Mouse (Mus musculus) heart, adult 2 months (tissue): ENCODE measurements around the gene Sh3glb1. TPM values are rescaled to one million over a fixed set of nuclear protein-coding genes. Genes with fewer than 3 reads are reported as not detected.

Experiments
- DNase-seq, 2 experiments: peaks; one replicate each; pipeline ENCODE4 v3.0.0; 2021
- H3K27ac ChIP-seq: fragments of 200-600 bp; 2 replicates; pipeline ENCODE4 v1.8.1; 2022
- H3K27me3 ChIP-seq: fragments of 200-500 bp; 2 replicates; pipeline ENCODE4 v1.6.1; 2012; ENCODE audit warnings: mild to moderate bottlenecking, low read length, inconsistent platforms, mixed read lengths; ENCODE audit not compliant: control insufficient read depth, insufficient read depth
- H3K36me3 ChIP-seq: fragments of 200-500 bp; 2 replicates; pipeline ENCODE4 v1.6.1; 2012; ENCODE audit warnings: low read length, inconsistent platforms; ENCODE audit not compliant: control insufficient read depth, insufficient read depth
- H3K4me1 ChIP-seq: fragments of 200-500 bp; 2 replicates; pipeline ENCODE4 v1.6.1; 2011; ENCODE audit warnings: low read length; ENCODE audit not compliant: control insufficient read depth, insufficient read depth
- H3K4me3 ChIP-seq: fragments of 200-600 bp; 2 replicates; pipeline ENCODE4 v1.8.1; 2022
- H3K79me2 ChIP-seq: fragments of 200-500 bp; replicated peaks from 2 replicates; pipeline ENCODE4 v1.6.1; 2012; ENCODE audit warnings: mild to moderate bottlenecking, inconsistent platforms, low read length, moderate library complexity, mixed read lengths; ENCODE audit not compliant: control insufficient read depth, insufficient read depth
- H3K9ac ChIP-seq: fragments of 200-500 bp; 2 replicates; pipeline ENCODE4 v1.6.1; 2012; ENCODE audit warnings: low read depth, mild to moderate bottlenecking, control low read depth, inconsistent platforms, low read length, mixed read lengths
- CTCF ChIP-seq: fragments of 200-600 bp; IDR thresholded peaks from 2 replicates; pipeline ENCODE4 v1.8.1; 2022; ENCODE audit warnings: antibody characterized with exemption, mild to moderate bottlenecking, moderate library complexity
- EP300 ChIP-seq: fragments of 200-500 bp; IDR thresholded peaks from 2 replicates; pipeline ENCODE4 v1.6.1; 2011; ENCODE audit warnings: low read depth, low read length, control low read depth; ENCODE audit not compliant: insufficient read depth
- POLR2A ChIP-seq: fragments of 200-500 bp; IDR thresholded peaks from 2 replicates; pipeline ENCODE4 v1.6.1; 2011; ENCODE audit warnings: mild to moderate bottlenecking, low read depth, low read length, control low read depth; ENCODE audit not compliant: insufficient read depth
- WGBS: fragments of 180-500 bp; shearing (Covaris S2); methylation state at CpG from one replicate; pipeline ENCODE4 v1.1.7; 2018; 5-methylcytosine and 5-hydroxymethylcytosine counted together
- intact Hi-C: fragments of 180-260 bp; cut with DNase I; formaldehyde crosslinking; loops from one replicate; pipeline ENCODE4 v1.15.1; 2025
- polyA plus RNA-seq: library from polyadenylated mRNA; depleted of rRNA; stranded (reverse); fragments of >200 nt; gene quantifications from 2 replicates; pipeline ENCODE4 v1.2.3, GENCODE M21; 2012
- total RNA-seq, 2 experiments: library from RNA; stranded (reverse); gene quantifications; 2 replicates each; pipeline ENCODE4 v1.2.3; 2021

Sh3glb1 gene
- total and polyA plus RNA-seq, 3 experiments = 94.5 to 407 (median 314) TPM

- DNase-seq = no peak
- Histone ChIP-seq H3K4me3 (no peak overlapping the region), H3K4me1 (peaks cover 6% of the 10 kb centered on the region), H3K9ac (no peak overlapping the region), H3K36me3 (peaks cover 29% of the 10 kb centered on the region), H3K79me2 (peaks cover 7% of the 10 kb centered on the region), H3K27ac (no peak overlapping the region), H3K27me3 (no peaks in the 10 kb centered on the region)
- intact Hi-C loops = loop anchor here (2.0 kb wide), 1 partner anchor 14 kb away; no protein-coding TSS in a partner anchor
- WGBS = 75% methylated on average over 5 of the region's 5 CpGs
- TF ChIP-seq CTCF = no peak
- TF ChIP-seq POLR2A = no peak
- no peak for TF ChIP-seq EP300
Measured at GRCm38 (mm10) chr3:144708612-144709011, 11.5 kb downstream of the Sh3glb1 start.

- intact Hi-C loops = no loop called here
- H3K4me3 ChIP-seq = no peak overlapping the region
- 57% methylated on average over 6 of the region's 6 CpGs for WGBS
Measured at GRCm38 (mm10) chr3:144703959-144704358, 16.2 kb downstream of the Sh3glb1 start.

GRCm38 (mm10) chr3:144698790-144699433 is 21.2 kb downstream of the Sh3glb1 start:
- H3K36me3 ChIP-seq = peaks cover 49% of the 10 kb centered on the region
- intact Hi-C loops = no loop called here
- DNase-seq = no peak
- 43% methylated on average over 5 of the region's 5 CpGs for WGBS
- no peak overlapping the region for H3K4me3 ChIP-seq
- H3K4me1 ChIP-seq = peaks cover 5% of the 10 kb centered on the region
- H3K27ac ChIP-seq = no peak overlapping the region; the same call in 1 of the 2 replicates
- no peaks in the 10 kb centered on the region for H3K79me2 ChIP-seq
- no peaks in the 10 kb centered on the region for H3K27me3 ChIP-seq
- H3K9ac ChIP-seq = no peak overlapping the region
- no peak for TF ChIP-seq POLR2A
- no peak for TF ChIP-seq EP300
- TF ChIP-seq CTCF = no peak

More at GRCm38 (mm10) chr3:144703959-144704358, 16.2 kb downstream of the Sh3glb1 start:
- Histone ChIP-seq H3K36me3 (peaks cover 26% of the 10 kb centered on the region), H3K27me3 (no peaks in the 10 kb centered on the region), H3K4me1 (peaks cover 2% of the 10 kb centered on the region), H3K9ac (no peak overlapping the region), H3K79me2 (no peaks in the 10 kb centered on the region; the same call in 1 of the 2 replicates), H3K27ac (no peak overlapping the region; the same call in 1 of the 2 replicates)
- no peak for DNase-seq
- TF ChIP-seq POLR2A (no peak), EP300 (no peak), CTCF (no peak)

- no peaks in the 10 kb centered on the region for H3K79me2 ChIP-seq
- H3K9ac ChIP-seq = no peak overlapping the region
- TF ChIP-seq CTCF (no peak), EP300 (no peak), POLR2A (no peak)
- peaks cover 5% of the 10 kb centered on the region for H3K4me1 ChIP-seq
- WGBS = 40% methylated on average over 3 of the region's 3 CpGs
- no peaks in the 10 kb centered on the region for H3K27me3 ChIP-seq
- H3K27ac ChIP-seq = peak overlapping the region; percentile 24
- no peak overlapping the region for H3K4me3 ChIP-seq
- DNase-seq = no peak
- H3K36me3 ChIP-seq = peaks cover 46% of the 10 kb centered on the region
- intact Hi-C loops = no loop called here
Measured at GRCm38 (mm10) chr3:144697942-144698341, 22.2 kb downstream of the Sh3glb1 start.

GRCm38 (mm10) chr3:144697154-144697553 is 23.0 kb downstream of the Sh3glb1 start:
- H3K9ac ChIP-seq = no peak overlapping the region
- peaks cover 43% of the 10 kb centered on the region for H3K36me3 ChIP-seq
- no peak for DNase-seq
- H3K27ac ChIP-seq = no peak overlapping the region; the same call in 1 of the 2 replicates
- H3K4me3 ChIP-seq = no peak overlapping the region
- intact Hi-C loops = no loop called here
- H3K4me1 ChIP-seq = peaks cover 5% of the 10 kb centered on the region
- TF ChIP-seq EP300 = no peak
- no peak for TF ChIP-seq POLR2A
- 30% methylated on average over 5 of the region's 5 CpGs for WGBS
- no peaks in the 10 kb centered on the region for H3K79me2 ChIP-seq
- no peaks in the 10 kb centered on the region for H3K27me3 ChIP-seq

GRCm38 (mm10) chr3:144694941-144695340 is 25.2 kb downstream of the Sh3glb1 start:
- Histone ChIP-seq H3K79me2 (no peaks in the 10 kb centered on the region), H3K9ac (no peak overlapping the region), H3K4me3 (no peak overlapping the region), H3K36me3 (peaks cover 43% of the 10 kb centered on the region), H3K4me1 (peaks cover 5% of the 10 kb centered on the region), H3K27ac (no peak overlapping the region), H3K27me3 (no peaks in the 10 kb centered on the region)
- DNase-seq = no peak
- intact Hi-C loops = loop anchor here (2.0 kb wide), 1 partner anchor 14 kb away; no protein-coding TSS in a partner anchor
- WGBS = 61% methylated on average over 7 of the region's 7 CpGs
- TF ChIP-seq POLR2A = no peak
- no peak for TF ChIP-seq CTCF
- no peak for TF ChIP-seq EP300
